Mouse (Mus musculus) midbrain, embryonic 11.5 days (tissue): ENCODE measurements around the gene Vmn1r55. TPM values are rescaled to one million over a fixed set of nuclear protein-coding genes. Genes with fewer than 3 reads are reported as not detected.
A peak's percentile ranks its signal among the peaks of the same experiment; 100 is the strongest.
"Not testable (repeated sequence)": the region's sequence is repeated elsewhere in the genome, so short reads cannot be mapped to it uniquely, and the experiment has no call there.

Experiments used
- ATAC-seq: fragments of 200-750 bp; cut with Nextera tagmentation; 2 replicates; pipeline ENCODE4 v1.8.0; 2017; ENCODE audit warnings: moderate TSS enrichment, moderate library complexity; ENCODE audit not compliant: low FRiP score
- DNase-seq: peaks from one replicate; pipeline ENCODE4 v3.0.0; 2015; ENCODE audit warnings: low spot score; ENCODE audit errors: missing footprints
- H3K27ac ChIP-seq: fragments of 300-500 bp; sonication (generic); 2 replicates; pipeline ENCODE4 v1.5.1; 2014; ENCODE audit warnings: low read depth, low read length
- H3K27me3 ChIP-seq: fragments of 300-500 bp; sonication (generic); 2 replicates; pipeline ENCODE4 v1.6.1; 2014; ENCODE audit warnings: mild to moderate bottlenecking, low read length, moderate library complexity, mixed read lengths; ENCODE audit not compliant: control insufficient read depth, insufficient read depth
- H3K36me3 ChIP-seq: fragments of 300-500 bp; sonication (generic); 2 replicates; pipeline ENCODE4 v1.6.1; 2014; ENCODE audit warnings: mild to moderate bottlenecking, low read length, moderate library complexity, mixed read lengths; ENCODE audit not compliant: control insufficient read depth, insufficient read depth
- H3K4me1 ChIP-seq: fragments of 300-500 bp; sonication (generic); 2 replicates; pipeline ENCODE4 v1.6.1; 2014; ENCODE audit warnings: low read length; ENCODE audit not compliant: control insufficient read depth, insufficient read depth
- H3K4me2 ChIP-seq: fragments of 300-500 bp; sonication (generic); 2 replicates; pipeline ENCODE4 v1.6.1; 2014; ENCODE audit warnings: mild to moderate bottlenecking, moderate library complexity
- H3K4me3 ChIP-seq: fragments of 300-500 bp; sonication (generic); 2 replicates; pipeline ENCODE4 v1.5.1; 2014; ENCODE audit warnings: low read depth, low read length
- H3K9ac ChIP-seq: fragments of 300-500 bp; sonication (generic); 2 replicates; pipeline ENCODE4 v1.6.1; 2014; ENCODE audit warnings: low read length
- H3K9me3 ChIP-seq: fragments of 300-500 bp; sonication (generic); 2 replicates; pipeline ENCODE4 v1.6.1; 2016; ENCODE audit warnings: low read length; ENCODE audit not compliant: control insufficient read depth
- WGBS: fragments of 180-500 bp; shearing (Covaris S2); extraction: QIAGEN DNeasy Blood & Tissue Kit; methylation state at CpG from one replicate; pipeline ENCODE4 v1.1.7; 2014; 5-methylcytosine and 5-hydroxymethylcytosine counted together
- polyA plus RNA-seq: library from polyadenylated mRNA; unstranded; fragments of >200 nt; fragmentation: Nextera tagmentation; extraction: Ambion mirVana; gene quantifications from 2 replicates; pipeline ENCODE4 v1.2.1, GENCODE M21; 2014

Gene Vmn1r55
- not detected in 2 replicates for polyA plus RNA-seq

DNA sequence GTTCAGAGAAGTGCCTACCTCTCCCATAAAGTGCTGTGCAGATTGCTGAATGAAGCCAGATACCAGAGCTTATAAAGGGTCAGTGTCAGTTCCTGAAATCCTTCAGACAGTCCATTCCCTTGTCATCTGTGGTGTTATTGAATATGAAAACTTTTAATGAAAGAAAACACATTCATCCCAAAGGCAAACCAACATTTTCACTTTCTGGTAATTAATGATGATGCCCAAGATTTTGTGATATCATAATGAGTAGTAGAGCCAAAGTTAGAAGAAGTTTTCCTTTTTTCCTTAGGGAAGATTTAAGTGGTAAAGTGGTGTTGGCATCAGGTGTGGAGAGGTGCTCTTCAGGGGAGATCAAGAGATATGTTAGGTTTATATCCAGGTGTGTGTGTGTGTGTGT, at the start of gene Vmn1r55:
TSS of gene Vmn1r55 (minus strand) at position 101 of the 400 bp plus-strand sequence.
- not testable (repeated sequence) for H3K36me3 ChIP-seq, H3K4me3 ChIP-seq, H3K27ac ChIP-seq, DNase-seq, H3K4me1 ChIP-seq, H3K9ac ChIP-seq, H3K4me2 ChIP-seq, H3K9me3 ChIP-seq, ATAC-seq, H3K27me3 ChIP-seq

DNA sequence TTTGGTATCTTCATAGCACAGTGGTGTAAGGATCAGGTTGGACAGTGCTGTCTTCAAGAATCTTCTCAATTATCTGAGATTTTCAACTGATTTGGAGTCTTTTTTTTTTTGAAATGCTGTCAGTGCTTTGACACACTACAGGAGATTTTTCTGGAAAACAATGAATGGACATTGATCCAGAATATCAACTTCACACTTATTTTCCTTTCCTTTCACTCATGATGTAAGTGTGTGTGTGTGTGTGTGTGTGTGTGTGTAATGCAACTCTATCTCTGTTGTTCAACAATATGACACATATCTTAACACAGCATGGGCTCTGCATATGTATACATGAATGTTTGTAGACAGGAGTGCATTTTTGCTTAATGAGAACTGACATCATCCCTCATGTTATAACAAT, 47.2 kb upstream of the Vmn1r55 start, which contains the start of gene Vmn1r56:
TSS of gene Vmn1r56 (minus strand) at position 101 of the 400 bp plus-strand sequence.
- H3K27me3 ChIP-seq, H3K36me3 ChIP-seq, ATAC-seq, H3K4me3 ChIP-seq, H3K27ac ChIP-seq, H3K4me1 ChIP-seq, DNase-seq, H3K9ac ChIP-seq, H3K9me3 ChIP-seq, H3K4me2 ChIP-seq: not testable (repeated sequence)

DNA sequence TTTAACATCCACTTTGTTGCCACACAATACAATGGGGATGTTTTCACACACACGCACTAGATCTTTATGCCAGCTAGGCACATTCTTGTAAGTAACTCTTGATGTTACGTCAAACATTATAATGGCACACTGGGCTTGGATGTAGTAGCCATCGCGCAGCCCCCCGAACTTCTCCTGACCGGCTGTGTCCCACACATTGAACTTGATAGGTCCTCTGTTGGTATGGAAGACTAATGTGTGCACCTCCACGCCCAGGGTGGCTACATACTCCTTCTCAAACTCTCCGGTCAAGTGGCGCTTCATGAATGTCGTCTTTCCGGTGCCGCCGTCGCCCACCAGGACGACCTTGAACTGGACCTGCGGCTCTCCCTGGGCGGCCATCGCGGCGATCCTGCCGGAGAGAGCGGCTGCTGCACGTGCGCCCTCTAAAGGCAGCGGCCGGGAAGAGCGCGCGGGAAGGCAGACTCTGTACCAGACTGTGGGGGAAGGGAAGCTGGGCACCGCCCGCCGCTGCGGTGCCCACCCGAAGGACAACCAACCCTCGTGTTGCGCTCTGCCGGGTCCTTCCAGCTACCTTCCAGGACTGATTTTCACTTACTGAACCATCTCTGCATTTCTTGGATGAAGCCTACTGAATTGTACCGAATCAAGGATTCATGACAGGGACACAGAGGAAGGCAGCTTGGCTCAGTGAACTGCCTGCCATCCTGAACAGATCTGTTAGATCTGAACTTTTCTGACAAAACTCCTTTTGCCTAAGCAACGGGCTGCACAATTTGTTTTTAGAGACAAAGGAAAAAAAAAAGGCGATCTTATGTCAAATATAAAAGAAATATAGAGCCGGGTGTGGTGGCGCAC, 23.7 kb downstream of the Vmn1r55 start, which contains the start of gene Rasl2-9:
TSS of gene Rasl2-9 (minus strand) at position 402 of the 858 bp plus-strand sequence.
- no peak within 1 kb of the TSS for H3K27ac ChIP-seq
- H3K9ac ChIP-seq, result peak within 1 kb of the TSS; percentile 52
- 22% methylated on average over 42 of the region's 42 CpGs for WGBS
- DNase-seq (peak; percentile 97), ATAC-seq (peak; percentile 90)
- peak within 1 kb of the TSS; percentile 23 for H3K4me3 ChIP-seq
- no peaks in the 10 kb centered on the region for H3K27me3 ChIP-seq
- no peaks in the 10 kb centered on the region for H3K9me3 ChIP-seq
- H3K4me2 ChIP-seq, result peak within 1 kb of the TSS; percentile 39
- no peaks in the 10 kb centered on the region for H3K36me3 ChIP-seq
- no peaks in the 10 kb centered on the region for H3K4me1 ChIP-seq

DNA sequence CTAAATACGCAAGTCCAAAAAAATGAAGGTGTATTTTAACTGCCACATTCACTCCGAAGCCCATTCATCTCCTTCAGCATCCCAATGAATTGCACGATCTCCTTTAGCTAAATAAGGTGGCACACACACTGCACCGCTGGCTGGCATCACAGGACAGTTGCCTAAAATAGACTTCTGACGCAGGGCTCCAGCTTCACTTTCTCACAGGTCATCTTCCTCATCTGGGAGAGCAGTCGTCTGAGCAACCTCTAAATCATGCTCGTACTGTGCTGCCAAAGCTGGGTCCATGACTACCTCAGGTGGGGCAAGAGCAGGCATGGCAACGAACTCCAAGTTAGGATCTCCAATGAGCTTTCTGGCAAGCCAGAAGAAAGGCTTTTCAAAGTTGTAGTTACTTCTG, 24.4 kb downstream of the Vmn1r55 start:
- Histone ChIP-seq H3K27me3 (no peaks in the 10 kb centered on the region), H3K36me3 (no peaks in the 10 kb centered on the region), H3K27ac (no peak overlapping the region), H3K9ac (no peak overlapping the region), H3K4me1 (no peaks in the 10 kb centered on the region), H3K4me2 (no peak overlapping the region), H3K9me3 (no peaks in the 10 kb centered on the region), H3K4me3 (no peak overlapping the region)
- 91% methylated on average over 8 of the region's 8 CpGs for WGBS
- no peak for ATAC-seq
- DNase-seq, result no peak

DNA sequence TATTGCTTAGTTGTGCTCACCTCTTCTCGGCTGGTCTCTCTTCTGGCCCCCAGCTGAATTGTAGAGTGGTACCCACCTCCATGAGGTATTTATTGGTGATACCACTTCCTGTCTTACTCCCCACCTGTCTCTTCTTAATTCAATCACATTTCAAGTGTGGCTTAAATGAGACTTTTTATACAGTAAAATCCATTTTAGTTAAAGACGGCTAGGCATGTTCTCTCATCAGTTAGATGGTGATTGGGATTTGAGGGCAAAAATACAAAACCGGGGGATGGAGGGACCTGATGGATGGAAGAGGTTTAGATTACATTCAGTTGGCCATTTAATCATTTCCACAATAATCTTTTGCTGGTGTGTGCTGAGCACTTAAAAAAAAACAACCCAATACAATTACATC, 32.6 kb downstream of the Vmn1r55 start, which contains the start of gene Rfpl4:
TSS of gene Rfpl4 (minus strand) at position 101 of the 400 bp plus-strand sequence.
- Histone ChIP-seq H3K27ac (no peak within 1 kb of the TSS), H3K4me1 (no peaks in the 10 kb centered on the region), H3K27me3 (no peaks in the 10 kb centered on the region), H3K9ac (no peak within 1 kb of the TSS), H3K9me3 (no peaks in the 10 kb centered on the region), H3K4me2 (no peak within 1 kb of the TSS), H3K36me3 (no peaks in the 10 kb centered on the region), H3K4me3 (no peak within 1 kb of the TSS)
- DNase-seq (no peak), ATAC-seq (no peak)
- WGBS, result 89% methylated on average over 3 of the region's 3 CpGs

DNA sequence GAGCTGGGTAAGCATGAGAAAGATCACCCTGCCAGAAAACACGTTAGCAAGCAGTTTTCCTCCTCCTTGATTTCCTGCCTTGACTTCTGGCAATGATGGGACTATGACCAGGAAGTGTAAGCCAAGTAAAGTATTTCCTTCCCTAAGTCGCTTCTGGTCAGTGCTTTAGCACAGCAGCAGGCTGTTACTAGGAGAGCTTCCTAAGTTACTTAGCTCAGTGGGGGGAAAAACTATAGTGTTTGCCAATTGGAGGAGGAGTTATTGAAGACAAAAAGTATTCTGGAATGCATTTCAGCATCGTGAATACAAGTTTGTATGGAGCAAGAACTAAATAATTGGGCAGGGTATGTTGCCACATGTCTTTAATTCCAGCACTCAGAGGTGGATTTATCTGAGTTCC, 36.8 kb downstream of the Vmn1r55 start:
- WGBS, result 56% methylated on average over 3 of the region's 3 CpGs
- Histone ChIP-seq H3K4me1 (no peaks in the 10 kb centered on the region), H3K36me3 (no peaks in the 10 kb centered on the region), H3K27ac (no peak overlapping the region), H3K27me3 (no peaks in the 10 kb centered on the region), H3K9me3 (no peaks in the 10 kb centered on the region), H3K9ac (no peak overlapping the region), H3K4me3 (no peak overlapping the region), H3K4me2 (no peak overlapping the region)
- DNase-seq (no peak), ATAC-seq (no peak)

DNA sequence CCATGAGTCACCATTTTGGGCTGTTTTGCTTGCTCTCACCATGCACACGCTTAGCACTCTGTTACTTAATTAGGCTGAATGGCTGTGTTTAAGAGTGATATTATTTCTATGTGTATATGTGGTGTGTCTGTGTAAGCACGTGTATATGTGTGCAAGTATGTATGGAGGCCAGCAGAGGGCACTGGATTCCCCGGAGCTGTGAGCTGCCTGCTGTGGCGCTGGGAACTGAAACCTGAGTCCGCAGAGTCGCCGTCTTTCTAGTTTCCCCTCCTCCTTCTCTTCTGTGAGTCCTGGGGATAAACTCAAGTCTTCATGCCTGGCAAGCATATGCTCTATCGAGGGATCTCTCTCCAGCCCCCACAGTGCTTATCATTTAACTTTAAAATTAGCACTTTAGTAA, 40.2 kb downstream of the Vmn1r55 start:
- Histone ChIP-seq H3K4me3 (no peak overlapping the region), H3K27me3 (no peaks in the 10 kb centered on the region), H3K4me2 (no peak overlapping the region), H3K4me1 (no peaks in the 10 kb centered on the region), H3K9me3 (no peaks in the 10 kb centered on the region), H3K36me3 (no peaks in the 10 kb centered on the region), H3K27ac (no peak overlapping the region), H3K9ac (no peak overlapping the region)
- ATAC-seq (no peak), DNase-seq (no peak)
- 82% methylated on average over 8 of the region's 8 CpGs for WGBS

DNA sequence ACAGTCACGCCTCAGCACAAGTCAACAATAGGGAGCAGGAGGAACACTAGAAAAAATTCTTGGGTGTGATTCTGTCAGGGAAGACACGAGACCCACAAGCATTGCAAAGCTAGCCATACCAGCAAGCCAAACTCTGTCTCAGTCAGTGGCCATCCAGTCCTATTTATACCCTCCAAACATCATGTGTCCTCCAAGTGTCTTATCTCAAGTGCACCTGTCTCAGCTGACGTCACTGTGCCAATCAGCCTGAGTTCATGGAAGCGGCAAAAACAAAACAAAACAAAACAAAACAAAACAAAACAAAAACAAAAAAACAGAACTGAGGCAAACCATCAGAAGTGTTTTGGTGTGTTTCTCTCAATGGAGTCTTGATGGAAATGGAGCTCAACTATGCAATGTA, 41.2 kb downstream of the Vmn1r55 start:
- ATAC-seq, result no peak
- Histone ChIP-seq H3K36me3 (no peaks in the 10 kb centered on the region), H3K4me1 (no peaks in the 10 kb centered on the region), H3K9me3 (no peaks in the 10 kb centered on the region), H3K27ac (no peak overlapping the region), H3K27me3 (no peaks in the 10 kb centered on the region), H3K9ac (no peak overlapping the region), H3K4me2 (no peak overlapping the region), H3K4me3 (no peak overlapping the region)
- WGBS, result 80% methylated on average over 4 of the region's 4 CpGs
- DNase-seq, result no peak

DNA sequence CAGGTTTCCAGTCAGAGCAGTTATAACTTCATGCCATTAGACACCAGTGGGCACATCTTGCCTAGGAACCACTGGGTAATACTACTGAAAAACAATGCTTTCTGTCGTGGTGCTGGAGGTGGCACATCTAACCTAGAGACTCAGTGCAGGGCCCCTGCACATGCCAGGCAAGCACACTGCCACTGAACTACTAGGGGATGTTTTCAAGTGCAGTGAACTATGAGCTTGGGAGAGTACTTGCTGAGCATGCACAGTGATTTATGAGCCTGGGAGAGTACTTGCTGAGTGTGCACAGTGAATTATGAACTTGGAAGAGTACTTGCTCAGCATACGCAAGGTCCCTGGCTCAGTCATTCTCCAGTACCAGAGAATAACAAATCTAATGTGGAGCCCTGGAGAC, 46.9 kb downstream of the Vmn1r55 start:
- Histone ChIP-seq H3K4me1 (no peaks in the 10 kb centered on the region), H3K4me2 (no peak overlapping the region), H3K27me3 (no peaks in the 10 kb centered on the region), H3K36me3 (peaks cover under 1% of the 10 kb centered on the region; the same call in 1 of the 2 replicates), H3K9ac (no peak overlapping the region), H3K9me3 (no peaks in the 10 kb centered on the region), H3K4me3 (no peak overlapping the region), H3K27ac (no peak overlapping the region)
- no peak for DNase-seq
- 86% methylated on average over 2 of the region's 2 CpGs for whole genome bisulfite sequencing
- ATAC-seq, result no peak
